Mouse (Mus musculus) neural tube, embryonic 14.5 days (tissue): Measurements from ENCODE around the gene Lyrm9. TPM values are rescaled to one million over a fixed set of nuclear protein-coding genes. Genes with fewer than 3 reads are reported as not detected.

Experiments used
- ATAC-seq: fragments of 200-750 bp; cut with Nextera tagmentation; 2 replicates; pipeline ENCODE4 v1.8.0; 2017; ENCODE audit warnings: low read depth, mild to moderate bottlenecking, moderate TSS enrichment, moderate library complexity
- H3K27ac ChIP-seq: fragments of 300-500 bp; sonication (generic); 2 replicates; pipeline ENCODE4 v1.5.1; 2014; ENCODE audit warnings: low read depth, mild to moderate bottlenecking, control low read depth, low read length, moderate library complexity, mixed read lengths
- H3K27me3 ChIP-seq: fragments of 300-500 bp; sonication (generic); 2 replicates; pipeline ENCODE4 v1.6.1; 2014; ENCODE audit warnings: low read length; ENCODE audit not compliant: control insufficient read depth, insufficient read depth
- H3K36me3 ChIP-seq: fragments of 300-500 bp; sonication (generic); 2 replicates; pipeline ENCODE4 v1.6.1; 2014; ENCODE audit warnings: low read length, mixed read lengths; ENCODE audit not compliant: control insufficient read depth, insufficient read depth
- H3K4me1 ChIP-seq: fragments of 300-500 bp; sonication (generic); 2 replicates; pipeline ENCODE4 v1.6.1; 2014; ENCODE audit warnings: low read length; ENCODE audit not compliant: control insufficient read depth, insufficient read depth
- H3K4me2 ChIP-seq: fragments of 300-500 bp; sonication (generic); 2 replicates; pipeline ENCODE4 v1.6.1; 2014; ENCODE audit warnings: mild to moderate bottlenecking, low read depth, low read length, control low read depth
- H3K4me3 ChIP-seq: fragments of 300-500 bp; sonication (generic); 2 replicates; pipeline ENCODE4 v1.5.1; 2014; ENCODE audit warnings: low read depth, low read length, control low read depth, mixed read lengths
- H3K9ac ChIP-seq: fragments of 300-500 bp; sonication (generic); replicated peaks from 2 replicates; pipeline ENCODE4 v1.6.1; 2014; ENCODE audit warnings: low read depth, mild to moderate bottlenecking, control low read depth, low read length, mixed read lengths
- H3K9me3 ChIP-seq: fragments of 300-500 bp; sonication (generic); 2 replicates; pipeline ENCODE4 v1.6.1; 2016; ENCODE audit warnings: low read length; ENCODE audit not compliant: control insufficient read depth
- WGBS: fragments of 180-500 bp; shearing (Covaris S2); extraction: QIAGEN DNeasy Blood & Tissue Kit; methylation state at CpG from one replicate; pipeline ENCODE4 v1.1.7; 2014; 5-methylcytosine and 5-hydroxymethylcytosine counted together
- polyA plus RNA-seq: library from polyadenylated mRNA; unstranded; fragments of >200 nt; fragmentation: Nextera tagmentation; extraction: Ambion mirVana; gene quantifications from 2 replicates; pipeline ENCODE4 v1.2.1, GENCODE M21; 2014

Lyrm9 gene
- polyA plus RNA-seq, 1 experiment from 2014 or later: 39.3 TPM

DNA sequence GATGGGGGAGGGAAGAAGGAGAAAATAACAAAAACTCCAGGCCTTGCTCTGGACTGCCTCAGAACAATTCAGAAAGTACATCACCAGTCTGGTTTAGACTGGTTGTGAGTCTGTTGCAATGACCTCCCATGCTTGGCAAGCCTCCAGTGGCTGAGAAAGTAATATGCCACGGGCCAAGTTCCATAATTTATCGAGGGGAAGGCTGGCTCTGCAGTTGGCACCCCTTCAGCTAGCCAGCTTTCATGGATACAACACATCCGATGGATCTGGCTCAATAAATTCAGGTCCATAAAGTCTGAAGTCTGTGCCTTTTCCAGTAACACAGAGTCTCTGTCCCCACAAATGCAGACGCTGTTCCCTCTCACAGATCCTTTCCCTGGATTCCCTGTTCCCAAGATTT is 34.8 kb upstream of the Lyrm9 start:
- H3K4me2 ChIP-seq: peak overlapping the region; percentile 4; the same call in 1 of the 2 replicates
- H3K9me3 ChIP-seq: no peaks in the 10 kb centered on the region
- ATAC-seq: peak; percentile 71; the same call in 1 of the 2 replicates
- H3K4me3 ChIP-seq: no peak overlapping the region
- peaks cover 10% of the 10 kb centered on the region; the same call in 1 of the 2 replicates for H3K4me1 ChIP-seq
- no peaks in the 10 kb centered on the region for H3K36me3 ChIP-seq
- peak overlapping the region; percentile 78 for H3K27ac ChIP-seq
- WGBS: 18% methylated on average over 4 of the region's 4 CpGs
- H3K27me3 ChIP-seq: no peaks in the 10 kb centered on the region
- no peak overlapping the region for H3K9ac ChIP-seq

GRCm38 (mm10) chr11:78792055-78792454 is 34.3 kb upstream of the Lyrm9 start:
- no peaks in the 10 kb centered on the region for H3K9me3 ChIP-seq
- peak; percentile 59; the same call in 1 of the 2 replicates for ATAC-seq
- peaks cover 10% of the 10 kb centered on the region; the same call in 1 of the 2 replicates for H3K4me1 ChIP-seq
- peak overlapping the region; percentile 78 for H3K27ac ChIP-seq
- whole genome bisulfite sequencing: 25% methylated on average over 5 of the region's 5 CpGs
- peak overlapping the region; percentile 11; the same call in 1 of the 2 replicates for H3K4me2 ChIP-seq
- no peaks in the 10 kb centered on the region for H3K36me3 ChIP-seq
- no peaks in the 10 kb centered on the region for H3K27me3 ChIP-seq
- H3K4me3 ChIP-seq: no peak overlapping the region
- H3K9ac ChIP-seq: no peak overlapping the region

DNA sequence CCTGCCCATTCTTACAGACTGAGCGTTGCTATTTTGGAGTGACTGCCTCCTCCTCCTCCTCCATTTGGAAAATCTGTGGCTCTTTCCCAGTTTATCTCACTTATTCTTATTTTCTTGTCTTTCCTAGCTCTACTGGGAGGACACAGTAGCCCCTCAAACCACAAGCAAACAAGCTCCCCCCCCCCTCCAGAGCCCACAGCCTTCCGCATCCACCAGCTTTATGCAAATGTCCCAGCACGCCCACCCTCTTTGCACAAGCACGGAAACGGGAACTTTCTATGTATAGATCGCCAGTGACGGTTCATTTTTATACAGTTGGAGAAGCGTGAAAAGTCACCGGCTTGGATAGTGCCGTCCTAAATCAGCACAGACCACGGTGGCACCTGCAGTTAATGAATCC is 33.9 kb upstream of the Lyrm9 start:
- Histone ChIP-seq H3K9me3 (no peaks in the 10 kb centered on the region), H3K9ac (0 out of 2 replicates have a peak overlapping the region, but pooled peaks have one; percentile 7), H3K27ac (peak overlapping the region; percentile 78), H3K27me3 (no peaks in the 10 kb centered on the region), H3K4me1 (peaks cover 10% of the 10 kb centered on the region; the same call in 1 of the 2 replicates), H3K4me2 (peak overlapping the region; percentile 11; the same call in 1 of the 2 replicates), H3K36me3 (no peaks in the 10 kb centered on the region), H3K4me3 (no peak overlapping the region)
- WGBS: 8% methylated on average over 11 of the region's 11 CpGs
- ATAC-seq: 0 out of 2 replicates have a peak, but pooled peaks have one; percentile 23

GRCm38 (mm10) chr11:78793116-78793515 is 33.3 kb upstream of the Lyrm9 start:
- H3K27ac ChIP-seq: no peak overlapping the region
- no peak overlapping the region for H3K4me2 ChIP-seq
- H3K27me3 ChIP-seq: no peaks in the 10 kb centered on the region
- 0 out of 2 replicates have a peak, but pooled peaks have one; percentile 9 for ATAC-seq
- no peak overlapping the region for H3K9ac ChIP-seq
- H3K9me3 ChIP-seq: no peaks in the 10 kb centered on the region
- H3K4me1 ChIP-seq: peaks cover 10% of the 10 kb centered on the region; the same call in 1 of the 2 replicates
- no peaks in the 10 kb centered on the region for H3K36me3 ChIP-seq
- no peak overlapping the region for H3K4me3 ChIP-seq
- 74% methylated on average over 11 of the region's 11 CpGs for WGBS

- H3K27ac ChIP-seq: no peak overlapping the region
Measured at GRCm38 (mm10) chr11:78796072-78796729, 30.2 kb upstream of the Lyrm9 start.

GRCm38 (mm10) chr11:78801094-78801493 is 25.3 kb upstream of the Lyrm9 start:
- H3K27ac ChIP-seq: no peak overlapping the region
- 95% methylated on average over 4 of the region's 4 CpGs for WGBS
- no peaks in the 10 kb centered on the region for H3K9me3 ChIP-seq
- H3K4me2 ChIP-seq: no peak overlapping the region
- ATAC-seq: no peak
- no peaks in the 10 kb centered on the region for H3K27me3 ChIP-seq
- no peaks in the 10 kb centered on the region for H3K36me3 ChIP-seq
- no peak overlapping the region for H3K4me3 ChIP-seq
- no peak overlapping the region for H3K9ac ChIP-seq
- 0 out of 2 replicates have a peak, but pooled peaks cover 2% of the 10 kb centered on the region for H3K4me1 ChIP-seq

More at GRCm38 (mm10) chr11:78796072-78796729, 30.2 kb upstream of the Lyrm9 start:
- H3K4me1 ChIP-seq: peaks cover 10% of the 10 kb centered on the region; the same call in 1 of the 2 replicates
- no peak overlapping the region for H3K9ac ChIP-seq
- H3K4me3 ChIP-seq: no peak overlapping the region
- H3K4me2 ChIP-seq: no peak overlapping the region
- 88% methylated on average over 10 of the region's 10 CpGs for WGBS
- H3K36me3 ChIP-seq: no peaks in the 10 kb centered on the region
- ATAC-seq: no peak
- no peaks in the 10 kb centered on the region for H3K27me3 ChIP-seq
- no peaks in the 10 kb centered on the region for H3K9me3 ChIP-seq

- no peak overlapping the region for H3K9ac ChIP-seq
- no peak; the same call in 1 of the 2 replicates for ATAC-seq
- no peaks in the 10 kb centered on the region for H3K27me3 ChIP-seq
- no peaks in the 10 kb centered on the region for H3K36me3 ChIP-seq
- WGBS: 53% methylated on average over 14 of the region's 14 CpGs
- H3K4me3 ChIP-seq: no peak overlapping the region
- no peaks in the 10 kb centered on the region for H3K9me3 ChIP-seq
- no peak overlapping the region for H3K4me2 ChIP-seq
- no peak overlapping the region for H3K27ac ChIP-seq
- 0 out of 2 replicates have a peak, but pooled peaks cover 2% of the 10 kb centered on the region for H3K4me1 ChIP-seq
Measured at GRCm38 (mm10) chr11:78803587-78804316, 22.6 kb upstream of the Lyrm9 start.

DNA sequence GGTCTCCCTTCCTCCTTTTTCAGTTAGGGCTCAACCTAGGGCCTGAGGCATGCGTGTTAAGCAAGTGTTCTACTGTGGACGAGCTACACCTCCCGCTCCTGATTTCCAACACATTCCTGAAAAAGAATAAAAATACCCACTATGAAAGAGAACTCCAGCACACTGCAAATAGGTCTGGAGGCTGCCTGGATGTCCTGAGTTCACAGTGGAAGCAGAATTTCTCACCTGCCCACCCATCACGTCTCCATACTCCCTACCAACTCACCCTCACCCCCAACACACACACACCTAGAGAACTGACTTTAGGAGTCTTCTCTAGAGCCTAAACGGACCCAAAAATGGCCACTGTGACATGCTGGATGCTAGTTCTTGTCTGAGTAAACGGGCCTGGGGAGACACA is 21.8 kb upstream of the Lyrm9 start:
- H3K4me3 ChIP-seq: no peak overlapping the region
- H3K36me3 ChIP-seq: no peaks in the 10 kb centered on the region
- 0 out of 2 replicates have a peak, but pooled peaks cover 2% of the 10 kb centered on the region for H3K4me1 ChIP-seq
- no peak for ATAC-seq
- 91% methylated on average over 6 of the region's 6 CpGs for WGBS
- H3K9me3 ChIP-seq: no peaks in the 10 kb centered on the region
- no peak overlapping the region for H3K4me2 ChIP-seq
- no peak overlapping the region for H3K9ac ChIP-seq
- no peaks in the 10 kb centered on the region for H3K27me3 ChIP-seq
- H3K27ac ChIP-seq: no peak overlapping the region

- WGBS: 77% methylated on average over 6 of the region's 6 CpGs
- no peak overlapping the region for H3K27ac ChIP-seq
- no peak overlapping the region for H3K9ac ChIP-seq
- 0 out of 2 replicates have a peak, but pooled peaks cover 2% of the 10 kb centered on the region for H3K4me1 ChIP-seq
- no peaks in the 10 kb centered on the region for H3K36me3 ChIP-seq
- H3K27me3 ChIP-seq: no peaks in the 10 kb centered on the region
- H3K4me3 ChIP-seq: no peak overlapping the region
- H3K9me3 ChIP-seq: no peaks in the 10 kb centered on the region
- no peak overlapping the region for H3K4me2 ChIP-seq
- ATAC-seq: no peak
Measured at GRCm38 (mm10) chr11:78805198-78805597, 21.2 kb upstream of the Lyrm9 start.
